Mouse (Mus musculus) kidney, adult 8-10 months (tissue): ENCODE data around the gene Hivep3.

ENCODE experiments used
- DNase-seq, 2 experiments: peaks; one replicate each; pipeline ENCODE4 v3.0.0; 2022

The Hivep3 gene

DNA sequence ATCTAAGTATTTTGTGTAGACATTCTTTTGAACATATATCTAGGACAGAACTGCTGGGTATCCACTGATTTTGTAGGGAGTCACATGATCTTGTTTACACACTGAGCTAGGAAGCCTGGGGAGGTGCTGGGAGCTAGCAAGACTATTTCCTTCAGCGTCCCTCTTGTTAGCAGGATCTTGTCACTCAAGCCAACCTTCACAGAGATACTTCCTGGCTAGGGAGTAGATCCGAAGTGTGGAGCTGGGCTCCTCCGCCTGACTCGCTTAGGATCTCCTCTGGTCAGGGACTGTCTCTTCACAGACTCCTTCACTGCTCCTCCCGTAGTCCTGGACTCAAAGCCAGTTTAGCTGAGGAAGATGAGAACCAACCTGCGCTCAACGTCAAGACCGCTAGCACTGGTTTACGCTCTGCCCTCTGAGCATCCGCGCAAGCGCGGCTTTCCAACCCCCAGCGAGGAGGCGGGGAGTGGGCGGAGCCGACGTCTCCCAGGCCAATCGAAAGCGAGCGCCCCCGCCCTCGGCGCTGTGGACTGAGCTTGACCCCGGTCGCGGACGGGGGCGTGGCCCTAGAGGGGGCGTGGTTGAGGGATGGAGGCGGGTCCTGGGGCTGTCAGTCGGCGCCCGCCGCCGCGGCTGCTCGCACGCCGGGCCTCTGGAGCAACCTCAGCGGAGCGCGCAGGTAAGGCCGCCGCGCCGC, at the start of gene Hivep3:
Gene Hivep3, plus strand, starts transcription at position 601 of the 697 bp plus-strand sequence.
- peak; percentile 99 to 100 for DNase-seq

DNA sequence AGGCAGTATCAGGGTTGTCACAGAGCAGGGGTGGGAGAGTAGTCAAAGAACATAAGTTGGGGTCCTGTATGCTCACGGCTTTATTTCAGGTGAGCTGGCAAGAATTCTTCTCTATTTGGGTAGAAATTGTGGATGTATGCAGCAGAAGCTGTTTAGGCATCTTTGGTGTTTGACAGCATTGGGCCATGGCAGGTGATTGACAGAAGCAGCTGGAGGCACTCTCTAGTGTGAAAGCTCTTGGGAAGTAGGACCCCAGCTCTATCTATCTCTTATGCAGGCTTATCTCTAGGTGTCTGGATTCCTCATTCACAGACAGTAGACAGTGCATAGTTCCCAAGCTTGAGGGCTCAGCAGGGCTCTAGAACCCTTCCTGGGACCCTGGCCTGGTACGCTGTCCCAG, 47.8 kb upstream of the Hivep3 start:
- DNase-seq = no peak

DNA sequence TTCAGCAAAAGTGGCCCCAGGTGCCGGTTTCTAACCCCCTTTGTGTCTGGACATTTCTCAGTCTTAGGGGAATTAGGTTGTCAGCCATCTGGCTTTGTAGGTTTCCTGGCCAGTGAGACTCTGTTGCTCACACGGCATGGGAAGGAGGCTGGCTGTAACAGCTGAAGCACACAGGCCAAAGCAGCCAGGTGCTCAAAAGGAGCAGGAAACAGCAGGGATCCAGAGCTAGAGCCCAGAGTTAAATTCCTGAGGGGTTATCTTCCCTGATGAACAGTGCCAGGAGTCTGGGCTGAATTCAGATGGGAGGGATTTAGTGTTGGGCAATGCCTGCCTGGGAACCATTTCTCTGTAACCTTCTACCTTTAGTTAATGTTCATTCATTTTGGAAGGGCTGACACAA, 35.2 kb upstream of the Hivep3 start:
- no peak for DNase-seq

DNA sequence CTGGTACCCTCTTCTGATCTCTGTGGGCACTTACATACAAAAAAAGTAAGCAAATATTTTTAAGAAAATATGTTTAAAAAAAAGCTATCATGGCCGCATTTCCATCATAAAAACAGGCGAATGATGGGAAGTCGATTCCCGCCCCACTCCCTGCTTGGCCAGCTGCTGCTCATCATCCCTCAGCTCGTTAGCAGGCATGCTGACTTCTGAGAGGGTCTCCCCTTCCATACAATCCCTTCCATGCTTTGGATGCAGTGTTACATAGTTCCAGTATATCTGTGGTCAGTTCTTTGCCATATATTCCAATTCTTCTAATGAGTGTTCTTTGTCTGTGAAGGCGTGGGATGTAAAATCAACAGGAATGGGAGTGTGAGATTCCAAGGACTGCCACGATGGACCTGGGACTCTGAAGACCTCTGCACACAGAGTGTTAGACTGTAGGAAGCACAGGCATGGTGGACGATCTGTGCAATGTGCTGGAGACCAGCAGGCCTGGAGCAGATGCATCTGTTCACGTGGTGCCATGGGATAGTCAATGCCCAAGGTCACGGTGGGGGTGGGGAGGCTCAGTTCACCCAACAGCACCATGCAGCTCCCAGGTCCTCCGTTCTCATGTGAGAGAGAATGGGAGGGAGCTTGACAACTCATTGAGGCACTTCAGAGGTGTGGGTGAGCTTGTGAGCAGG, 32.2 kb upstream of the Hivep3 start:
- no peak for DNase-seq

DNA sequence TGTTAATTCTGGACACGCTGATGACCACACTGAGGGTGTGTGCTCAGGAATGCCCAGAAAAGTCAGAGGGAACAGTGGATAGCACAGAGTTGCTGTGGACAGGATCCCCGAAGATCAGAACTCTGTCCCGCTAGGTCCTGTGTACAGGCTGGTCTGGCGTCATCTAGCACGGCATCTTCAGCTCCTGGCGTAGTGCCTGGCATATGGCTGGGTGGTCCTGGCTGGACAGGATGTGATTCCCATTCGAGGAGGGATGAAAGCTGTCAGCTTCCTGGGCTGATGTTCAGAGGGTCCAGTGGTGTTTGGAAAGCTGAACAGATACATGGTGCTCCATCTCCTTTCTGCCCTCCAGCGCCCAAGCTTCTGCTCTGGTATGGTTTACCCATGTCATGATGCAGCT, 29.6 kb upstream of the Hivep3 start:
- no peak for DNase-seq

- no peak for DNase-seq
Observed at GRCm38 (mm10) chr4:119707326-119707725, 26.3 kb upstream of the Hivep3 start.

- no peak for DNase-seq
Observed at GRCm38 (mm10) chr4:119707751-119708150, 25.8 kb upstream of the Hivep3 start.

GRCm38 (mm10) chr4:119710208-119710607, 23.4 kb upstream of the Hivep3 start:
- DNase-seq = no peak

DNA sequence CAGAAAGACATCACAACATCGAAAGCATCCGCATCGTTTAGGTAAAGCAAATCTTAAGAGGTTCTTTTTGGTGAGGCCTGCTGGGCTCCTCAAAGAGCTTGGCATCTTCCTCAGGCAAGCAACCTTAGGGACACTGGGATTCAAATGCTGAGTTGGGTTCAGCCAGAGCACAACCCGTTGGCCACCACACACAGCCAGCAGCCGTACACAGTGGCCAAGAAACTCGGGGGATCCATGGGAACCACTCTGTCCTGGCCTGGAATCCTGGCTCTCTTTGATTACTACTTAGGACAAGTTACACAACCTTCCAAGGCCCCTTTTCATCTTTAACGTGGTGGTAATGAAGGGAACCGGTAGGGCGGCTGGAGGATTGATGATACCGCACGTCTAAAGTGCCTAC, 16.1 kb upstream of the Hivep3 start:
- no peak for DNase-seq

GRCm38 (mm10) chr4:119721531-119721930, 12.1 kb upstream of the Hivep3 start:
- DNase-seq = no peak

- DNase-seq = no peak
Observed at GRCm38 (mm10) chr4:119726074-119726473, 7.5 kb upstream of the Hivep3 start.

DNA sequence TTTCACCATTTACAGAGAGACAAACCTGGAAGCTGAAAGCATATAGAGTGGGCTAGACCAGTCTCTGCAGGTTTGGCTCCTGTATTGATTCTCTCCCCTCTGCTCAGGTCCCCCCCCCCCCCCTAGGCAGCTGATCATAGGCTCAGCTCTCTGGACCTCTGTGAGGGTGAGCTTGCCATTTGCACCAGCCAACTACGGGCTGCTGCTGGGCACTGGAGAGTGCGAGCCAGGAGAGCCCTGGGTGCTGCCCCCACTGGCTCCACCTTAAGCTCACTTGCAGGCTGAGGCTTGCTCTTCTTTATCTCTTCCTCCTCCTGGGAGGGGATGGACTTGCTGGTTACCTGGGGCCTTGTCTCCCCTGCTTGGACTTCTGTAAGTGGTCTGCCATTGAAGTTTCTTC, 5.7 kb upstream of the Hivep3 start:
- DNase-seq = no peak

DNA sequence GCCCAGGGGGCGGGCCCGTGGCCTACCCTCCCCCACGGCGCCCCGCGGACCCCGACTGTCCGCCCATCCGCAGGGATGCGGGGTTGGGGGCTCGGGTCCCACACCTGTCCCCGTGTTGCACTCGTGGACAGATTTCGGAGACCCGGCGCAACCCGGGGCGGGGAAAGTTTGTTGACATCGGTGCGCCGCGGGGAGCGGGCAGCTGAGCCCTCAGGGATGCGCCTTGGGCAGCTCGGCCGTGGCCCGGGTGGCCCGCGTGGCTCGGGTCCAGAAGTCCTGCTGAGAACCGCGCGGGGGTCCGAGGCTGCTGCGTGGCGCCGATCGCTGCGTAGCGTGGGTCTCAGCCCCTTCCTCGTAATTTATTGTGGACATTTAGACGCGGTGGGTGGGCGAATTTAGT, 358 bp downstream of the Hivep3 start:
- DNase-seq = no peak

DNA sequence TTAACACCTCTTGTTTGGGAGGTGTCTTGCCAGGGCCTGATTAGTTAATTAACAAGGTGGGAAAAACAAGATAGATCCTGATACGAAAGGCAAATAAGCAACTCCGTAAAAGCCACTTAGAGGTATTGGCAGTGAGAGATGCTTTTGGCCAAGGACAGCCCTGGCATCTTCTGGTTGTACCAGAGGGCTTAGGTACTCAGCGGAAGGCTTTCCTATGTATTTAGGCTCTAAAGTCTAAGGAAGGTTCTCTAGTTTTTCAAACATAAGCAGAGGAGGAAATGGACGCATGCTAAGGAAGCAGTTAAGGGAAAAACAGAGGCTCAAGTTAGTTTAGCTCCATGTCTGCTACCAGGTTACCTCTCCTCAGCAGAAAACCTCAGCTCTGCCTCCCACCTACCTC, 768 bp downstream of the Hivep3 start:
- DNase-seq = no peak

DNA sequence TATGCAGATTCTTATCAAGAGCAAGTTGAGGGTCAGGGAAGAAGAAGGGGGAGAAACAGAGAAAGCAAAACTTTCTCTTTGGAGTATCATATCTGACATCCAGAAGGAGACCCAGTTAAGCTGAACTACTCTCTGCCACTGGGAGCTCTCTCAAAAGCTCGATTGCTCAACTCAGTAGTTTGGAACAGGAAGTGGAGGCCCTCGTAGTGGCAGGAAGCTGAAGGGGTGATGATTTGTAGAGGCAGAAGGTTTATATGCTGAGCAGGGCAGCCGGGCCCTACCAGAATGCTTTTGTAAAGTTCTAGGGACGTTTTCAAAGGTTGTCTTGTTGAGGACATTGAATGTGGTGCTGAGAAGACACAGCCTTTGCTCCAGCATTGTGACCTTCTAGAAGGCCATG, 5.1 kb downstream of the Hivep3 start:
- DNase-seq = peak; percentile 9 to 13

DNA sequence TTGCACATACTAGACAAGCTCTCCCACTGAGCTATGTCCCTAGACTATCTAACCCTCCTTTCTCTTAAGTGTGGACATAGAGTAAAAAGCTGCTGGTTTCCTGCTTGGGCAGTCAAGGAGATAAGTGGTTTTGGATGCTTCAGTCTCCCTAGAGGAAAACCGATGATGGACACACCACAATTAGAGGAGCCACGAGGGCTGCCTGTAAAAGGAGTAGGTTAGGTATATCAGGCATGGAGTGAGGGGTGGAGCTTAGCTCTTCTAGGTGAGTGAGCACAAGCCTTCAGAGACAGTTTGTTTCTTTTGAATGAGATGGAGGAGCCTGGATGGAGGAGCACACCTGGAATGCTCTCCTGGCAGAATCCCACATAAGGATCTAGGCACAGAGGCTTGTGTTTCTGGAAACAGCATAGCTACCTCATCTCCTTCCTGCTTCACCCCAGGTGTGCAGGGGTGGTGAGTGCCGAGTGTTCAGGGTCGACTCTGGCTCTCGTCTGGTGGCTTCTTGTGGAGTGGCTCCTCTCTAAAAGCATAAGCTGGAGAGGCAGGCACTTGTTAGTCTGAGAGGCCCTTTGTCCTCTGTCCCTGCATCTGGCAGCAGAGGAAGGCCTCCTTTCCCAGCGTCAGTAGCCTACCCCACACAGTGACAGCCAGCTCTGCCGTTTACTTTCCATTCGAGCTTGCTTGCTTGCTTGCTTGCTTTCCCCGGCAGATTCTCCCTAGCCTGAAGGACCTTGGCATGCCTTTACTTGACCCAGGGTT, 5.9 kb downstream of the Hivep3 start:
- no peak for DNase-seq

GRCm38 (mm10) chr4:119748341-119748740, 14.8 kb downstream of the Hivep3 start:
- DNase-seq = no peak

- no peak for DNase-seq
Observed at GRCm38 (mm10) chr4:119750157-119750556, 16.6 kb downstream of the Hivep3 start.

DNA sequence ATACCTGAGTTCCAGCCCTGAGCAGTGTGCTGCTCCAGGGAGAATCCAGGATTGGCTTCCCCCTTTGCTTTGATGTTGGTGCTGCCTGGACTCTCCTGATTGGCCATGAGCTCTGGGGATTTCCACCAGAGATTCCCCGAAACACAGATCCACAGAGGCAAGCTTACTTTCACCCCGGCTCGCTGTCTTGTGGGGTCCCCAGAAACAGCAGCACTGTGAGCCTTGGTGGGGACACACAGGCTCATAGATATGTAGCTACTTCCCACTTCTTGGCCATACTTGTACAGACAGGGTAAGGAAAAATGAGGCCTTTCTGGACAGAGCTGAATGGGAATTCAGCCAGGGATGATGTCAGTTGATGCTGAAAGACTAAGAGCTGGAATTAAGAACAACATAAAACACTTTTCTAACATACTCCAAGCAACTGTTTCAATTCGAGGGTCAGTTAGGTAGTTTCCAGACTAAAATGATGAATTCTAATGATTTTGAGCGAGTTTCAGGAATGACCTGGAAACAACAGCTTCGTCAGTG, 17.2 kb downstream of the Hivep3 start:
- DNase-seq = no peak

- DNase-seq = peak; percentile 9 to 19
Observed at GRCm38 (mm10) chr4:119751408-119752006, 17.9 kb downstream of the Hivep3 start.

- no peak for DNase-seq
Observed at GRCm38 (mm10) chr4:119759574-119760233, 26.1 kb downstream of the Hivep3 start.

DNA sequence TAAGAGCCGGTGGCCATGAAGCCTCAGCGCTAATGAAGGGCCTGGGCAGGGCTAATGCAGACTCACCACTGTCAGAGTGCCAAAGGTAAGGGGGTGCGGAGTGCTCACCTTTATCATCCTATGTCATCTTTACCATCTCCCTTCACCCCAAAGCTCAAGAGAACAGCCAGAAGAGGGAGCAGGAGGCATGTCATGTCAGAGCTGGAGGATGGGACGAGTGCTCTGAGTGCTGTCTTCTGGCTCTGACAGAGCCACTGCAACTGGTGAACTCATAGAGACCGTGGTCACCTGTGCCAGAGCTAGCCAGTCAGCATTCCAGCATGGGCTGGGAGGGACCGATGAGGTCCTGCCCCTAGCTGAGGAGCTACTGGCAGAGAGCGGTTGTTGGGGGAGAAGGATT, 27.2 kb downstream of the Hivep3 start:
- DNase-seq = no peak
